8 mouse cellular contexts compared by ENCODE assay signal in genomic region chr13:110139339-110139738, GRCm38 (mm10).
DNase-seq lines count a peak whose midpoint lies in the region; TF ChIP-seq lines count a peak whose summit lies in the region.

No protein-coding gene starts in this region.

- intact Hi-C loops in gastrocnemius, postnatal 14 days (cut with DNase I; ENCODE audit: low total_unique reads) = no loop called here
- intact Hi-C loops in left cerebral cortex, postnatal 14 days (cut with DNase I) = loop anchor here (10.0 kb wide), 1 partner anchor 75 kb away; no protein-coding TSS in a partner anchor

- no peak for TF ChIP-seq CTCF in brain, embryonic 14.5 days (IDR thresholded peaks at IDR 0.05; ENCODE audit: borderline replicate concordance, extremely low read depth, insufficient read depth, insufficient read length)

- no peak for TF ChIP-seq POLR2A in brain, embryonic 14.5 days (IDR thresholded peaks at IDR 0.05; ENCODE audit: borderline replicate concordance, extremely low read depth, insufficient read depth, insufficient read length, poor library complexity, severe bottlenecking)

- peak; percentile 7 for DNase-seq in gastrocnemius, postnatal 14 days
- no peak for DNase-seq in gastrocnemius, adult 8-10 months (ENCODE audit: low spot score in 2 of 2)
- peak; percentile 92 for DNase-seq in brain, embryonic 14.5 days (ENCODE audit: low read depth)
- DNase-seq in cerebellum, postnatal 36 days = peak; percentile 49 to 52
- DNase-seq in left cerebral cortex, postnatal 14 days (ENCODE audit: low spot score in 2 of 2) = peak; percentile 45 to 68
- DNase-seq in c-Kit-positive CD71-positive TER-119-positive erythroid progenitor cells, embryonic 14.5 days (ENCODE audit: low spot score) = no peak
- no peak for DNase-seq in spleen, postnatal 4 days (ENCODE audit: low spot score in 2 of 2)
- DNase-seq in thymus, postnatal 4 days = no peak

Comparison
In these comparisons a context has a peak if more than half of its experiments do, and no peak if none do; other contexts are left out.
1. DNase-seq: peak in gastrocnemius, postnatal 14 days (single experiment), brain, embryonic 14.5 days (single experiment), cerebellum, postnatal 36 days (2 of 2) and left cerebral cortex, postnatal 14 days (2 of 2); none in gastrocnemius, adult 8-10 months (0 of 2), c-Kit-positive CD71-positive TER-119-positive erythroid progenitor cells, embryonic 14.5 days (single experiment), spleen, postnatal 4 days (0 of 2) and thymus, postnatal 4 days (single experiment).